Mouse (Mus musculus) T-helper 1 cell (primary cell): Measurements from ENCODE around the gene Tmem220.

Source experiments
- in situ Hi-C: fragments of 300-600 bp; cut with MboI, MseI; formaldehyde crosslinking; loops from one replicate; pipeline ENCODE4 v1.15.1; 2025; ENCODE audit warnings: high pct_unique_total_duplicates

Tmem220 gene

GRCm38 (mm10) chr11:67024867-67025477, at the start of gene Tmem220:
Tmem220 (plus strand) TSS chr11:67025154.
- in situ Hi-C loops, result loop anchor here (5.0 to 25.0 kb wide), 2 partner anchors 57 to 1213 kb away; partner anchors contain the start of gene Zkscan6

- in situ Hi-C loops, result no loop called here
Measured at GRCm38 (mm10) chr11:66975606-66976330, 49.2 kb upstream of the Tmem220 start.

GRCm38 (mm10) chr11:66981336-66982115, 43.4 kb upstream of the Tmem220 start:
- in situ Hi-C loops, result loop anchor here (5.0 kb wide), 1 partner anchor 74 kb away; no protein-coding TSS in a partner anchor

GRCm38 (mm10) chr11:66982794-66983193, 42.2 kb upstream of the Tmem220 start:
- in situ Hi-C loops, result loop anchor here (5.0 kb wide), 1 partner anchor 75 kb away; no protein-coding TSS in a partner anchor

- in situ Hi-C loops, result loop anchor here (5.0 kb wide), 1 partner anchor 76 kb away; no protein-coding TSS in a partner anchor
Measured at GRCm38 (mm10) chr11:66983422-66984164, 41.4 kb upstream of the Tmem220 start.

GRCm38 (mm10) chr11:66984165-66985135, 40.5 kb upstream of the Tmem220 start:
- in situ Hi-C loops, result loop anchor here (5.0 kb wide), 1 partner anchor 77 kb away; no protein-coding TSS in a partner anchor

GRCm38 (mm10) chr11:66985136-66985702, 39.7 kb upstream of the Tmem220 start:
- in situ Hi-C loops, result no loop called here

- in situ Hi-C loops, result no loop called here
Measured at GRCm38 (mm10) chr11:66992150-66992549, 32.8 kb upstream of the Tmem220 start.

- in situ Hi-C loops, result no loop called here
Measured at GRCm38 (mm10) chr11:66993674-66994073, 31.3 kb upstream of the Tmem220 start.

- in situ Hi-C loops, result no loop called here
Measured at GRCm38 (mm10) chr11:66996446-66996845, 28.5 kb upstream of the Tmem220 start.

- in situ Hi-C loops, result no loop called here
Measured at GRCm38 (mm10) chr11:66998467-66999403, 26.2 kb upstream of the Tmem220 start.

GRCm38 (mm10) chr11:67000671-67001070, 24.3 kb upstream of the Tmem220 start:
- in situ Hi-C loops, result no loop called here

- in situ Hi-C loops, result no loop called here
Measured at GRCm38 (mm10) chr11:67001717-67002116, 23.2 kb upstream of the Tmem220 start.

GRCm38 (mm10) chr11:67002911-67003310, 22.0 kb upstream of the Tmem220 start:
- in situ Hi-C loops, result no loop called here

GRCm38 (mm10) chr11:67007961-67008360, 17.0 kb upstream of the Tmem220 start:
- in situ Hi-C loops, result no loop called here

- in situ Hi-C loops, result no loop called here
Measured at GRCm38 (mm10) chr11:67008528-67008927, 16.4 kb upstream of the Tmem220 start.

- in situ Hi-C loops, result no loop called here
Measured at GRCm38 (mm10) chr11:67010430-67010829, 14.5 kb upstream of the Tmem220 start.

- in situ Hi-C loops, result no loop called here
Measured at GRCm38 (mm10) chr11:67011635-67012034, 13.3 kb upstream of the Tmem220 start.
